Comparison of ENCODE assay signal across 21 mouse cellular contexts in genomic region chr9:30625635-30626034, GRCm38 (mm10).
"Had no signal": no experiment of that assay in that cellular context is flagged by ENCODE, and none has a peak within 500 bp of the region (broad histone marks: within the 10 kb centered on the region; RNA-seq: fewer than 3 reads in every experiment).

No protein-coding gene starts in this region.

- H3K27me3 ChIP-seq: lung, embryonic 15.5 days; megakaryocyte, embryonic 14.5 days; midbrain, embryonic 13.5 days; neural tube, embryonic 12.5 days had no signal

- DNase-seq: liver, postnatal 0 days; lung, adult 2 months; lung, postnatal 14 days; lung, postnatal 36 days; retina, postnatal 1 day; right cerebral cortex, adult 18-20 months; right cerebral cortex, postnatal 25 days; right cerebral cortex, postnatal 4 days; spleen, adult 18-20 months; thymus, adult 2 months; thymus, postnatal 25 days; thymus, postnatal 4 days had no signal

- H3K4me1 ChIP-seq: lung, embryonic 15.5 days; megakaryocyte, embryonic 14.5 days; midbrain, embryonic 13.5 days; neural tube, embryonic 12.5 days had no signal

- H3K9me3 ChIP-seq: lung, embryonic 15.5 days; midbrain, embryonic 13.5 days; neural tube, embryonic 12.5 days had no signal

- H3K27ac ChIP-seq: lung, embryonic 15.5 days; macrophage; midbrain, embryonic 13.5 days; neural tube, embryonic 12.5 days had no signal

- H3K4me2 ChIP-seq: lung, embryonic 15.5 days; midbrain, embryonic 11.5 days; midbrain, embryonic 13.5 days; neural tube, embryonic 12.5 days had no signal

- H3K9ac ChIP-seq: liver, postnatal 0 days; lung, embryonic 15.5 days; midbrain, embryonic 13.5 days; neural tube, embryonic 12.5 days had no signal

- H3K36me3 ChIP-seq: lung, embryonic 15.5 days; midbrain, embryonic 13.5 days; neural tube, embryonic 12.5 days had no signal

- H3K4me3 ChIP-seq: lung, embryonic 15.5 days; megakaryocyte, embryonic 14.5 days; midbrain, embryonic 13.5 days; myocyte; neural tube, embryonic 12.5 days had no signal

- ATAC-seq: liver, postnatal 0 days; lung, postnatal 0 days; midbrain, embryonic 13.5 days; midbrain, embryonic 16.5 days had no signal
